ENCODE assay signal across 11 mouse cellular contexts in the genomic region with DNA sequence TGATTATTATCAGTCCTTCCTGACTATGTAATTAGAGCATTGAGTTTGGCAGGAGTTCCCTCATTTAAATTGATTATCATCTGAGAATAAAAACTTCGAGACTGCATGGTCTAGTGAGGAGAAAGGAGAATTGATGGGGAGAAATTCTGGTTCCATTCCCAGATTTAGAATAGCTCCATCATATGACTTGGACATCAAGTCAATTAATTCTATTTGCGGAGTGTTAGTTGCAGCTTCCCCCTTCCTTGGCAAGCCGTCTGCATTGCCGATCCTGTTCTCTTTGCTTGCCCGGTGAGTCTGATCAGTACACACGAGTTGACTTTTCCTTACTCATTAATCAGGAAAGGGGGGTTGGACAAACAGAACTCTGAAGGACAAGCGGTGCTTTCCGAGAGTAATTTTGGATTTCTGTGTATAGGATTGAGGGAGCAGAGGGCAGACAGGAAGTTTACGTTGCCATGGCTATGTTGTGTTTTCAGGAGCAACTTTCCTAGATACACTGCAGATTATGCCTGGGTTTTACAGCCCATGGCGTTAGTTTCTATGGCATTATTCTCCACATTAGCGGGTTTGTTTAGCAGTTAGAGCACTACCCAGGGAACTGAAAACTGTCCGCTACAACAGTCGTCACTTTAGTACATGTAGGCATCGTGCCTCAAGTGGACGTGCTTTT.
DNase-seq lines count a peak whose midpoint lies in the region; ATAC-seq and TF ChIP-seq lines count a peak whose summit lies in the region.
"Had no signal": no experiment of that assay in that cellular context is flagged by ENCODE, and none has a peak within 500 bp of the region (broad histone marks: within the 10 kb centered on the region; RNA-seq: fewer than 3 reads in every experiment).

No protein-coding gene starts in this region.

- peak overlapping the region; percentile 41 for H3K27ac ChIP-seq in hindbrain, embryonic 15.5 days (replicated peaks)
- H3K27ac ChIP-seq in hindbrain, embryonic 12.5 days = no peak overlapping the region
- H3K27ac ChIP-seq in layer of hippocampus, adult 2 months = peak overlapping the region; percentile 54; the same call in 1 of the 2 replicates
- H3K27ac ChIP-seq: embryonic facial prominence, embryonic 13.5 days; limb, embryonic 10.5 days had no signal

- WGBS in hindbrain, embryonic 15.5 days = 69% methylated on average over 15 of the region's 15 CpGs
- 85% methylated on average over 15 of the region's 15 CpGs for WGBS in hindbrain, embryonic 12.5 days

- no peak overlapping the region for H3K4me3 ChIP-seq in hindbrain, embryonic 15.5 days
- H3K4me3 ChIP-seq in hindbrain, embryonic 12.5 days = no peak overlapping the region
- H3K4me3 ChIP-seq in layer of hippocampus, adult 2 months = peak overlapping the region; percentile 51
- H3K4me3 ChIP-seq: embryonic facial prominence, embryonic 13.5 days; limb, embryonic 10.5 days had no signal

- no peak overlapping the region for H3K9ac ChIP-seq in hindbrain, embryonic 15.5 days
- no peak overlapping the region for H3K9ac ChIP-seq in hindbrain, embryonic 12.5 days
- H3K9ac ChIP-seq: embryonic facial prominence, embryonic 13.5 days had no signal

- peak; percentile 34 to 43 for DNase-seq in right cerebral cortex, adult 2 months (ENCODE audit: low spot score in 2 of 2)
- no peak for DNase-seq in right cerebral cortex, postnatal 14 days
- DNase-seq in layer of hippocampus, adult 2 months (ENCODE audit: low spot score in 2 of 2) = peak; percentile 43 to 72
- peak; percentile 7 for DNase-seq in yolk sac, embryonic 10.5 days (ENCODE audit: low spot score)
- DNase-seq in thymus, postnatal 36 days = no peak
- DNase-seq in ovary, postnatal 10 days (ENCODE audit: low spot score) = no peak
- DNase-seq: adrenal gland, adult 8-10 months had no signal

- H3K4me2 ChIP-seq in hindbrain, embryonic 15.5 days = peak overlapping the region; percentile 13
- no peak overlapping the region for H3K4me2 ChIP-seq in hindbrain, embryonic 12.5 days (replicated peaks)
- H3K4me2 ChIP-seq: embryonic facial prominence, embryonic 13.5 days had no signal

- TF ChIP-seq CTCF in layer of hippocampus, adult 2 months (conservative IDR thresholded peaks at IDR 0.05) = no peak

- peak; percentile 65 for ATAC-seq in hindbrain, embryonic 15.5 days (ENCODE audit: low FRiP score, low read depth)
- no peak for ATAC-seq in hindbrain, embryonic 12.5 days (ENCODE audit: low FRiP score)

- H3K4me1 ChIP-seq in hindbrain, embryonic 15.5 days (replicated peaks) = peaks cover 9% of the 10 kb centered on the region; the same call in 1 of the 2 replicates
- no peaks in the 10 kb centered on the region for H3K4me1 ChIP-seq in hindbrain, embryonic 12.5 days
- H3K4me1 ChIP-seq: embryonic facial prominence, embryonic 13.5 days; limb, embryonic 10.5 days had no signal

- H3K36me3 ChIP-seq in hindbrain, embryonic 15.5 days = no peaks in the 10 kb centered on the region
- H3K36me3 ChIP-seq in hindbrain, embryonic 12.5 days = no peaks in the 10 kb centered on the region
- H3K36me3 ChIP-seq: embryonic facial prominence, embryonic 13.5 days; limb, embryonic 10.5 days had no signal

- no peaks in the 10 kb centered on the region for H3K27me3 ChIP-seq in hindbrain, embryonic 15.5 days
- H3K27me3 ChIP-seq in hindbrain, embryonic 12.5 days = no peaks in the 10 kb centered on the region
- H3K27me3 ChIP-seq: embryonic facial prominence, embryonic 13.5 days had no signal

- H3K9me3 ChIP-seq in hindbrain, embryonic 15.5 days = no peaks in the 10 kb centered on the region
- H3K9me3 ChIP-seq in hindbrain, embryonic 12.5 days (replicated peaks) = no peaks in the 10 kb centered on the region
- H3K9me3 ChIP-seq: embryonic facial prominence, embryonic 13.5 days; limb, embryonic 10.5 days had no signal

Comparison
In these comparisons a context has a peak if more than half of its experiments do, and no peak if none do; other contexts are left out.
1. DNase-seq: peak in right cerebral cortex, adult 2 months (2 of 2), layer of hippocampus, adult 2 months (2 of 2) and yolk sac, embryonic 10.5 days (single experiment); none in right cerebral cortex, postnatal 14 days (single experiment), thymus, postnatal 36 days (0 of 2) and ovary, postnatal 10 days (single experiment).